Mouse (Mus musculus) ovary, postnatal 36 days (tissue): ENCODE results near the gene Tnfaip6.

Experiments used
- DNase-seq: peaks from one replicate; pipeline ENCODE4 v3.0.0; 2022; ENCODE audit warnings: low spot score, mixed read lengths

Tnfaip6 gene

DNA sequence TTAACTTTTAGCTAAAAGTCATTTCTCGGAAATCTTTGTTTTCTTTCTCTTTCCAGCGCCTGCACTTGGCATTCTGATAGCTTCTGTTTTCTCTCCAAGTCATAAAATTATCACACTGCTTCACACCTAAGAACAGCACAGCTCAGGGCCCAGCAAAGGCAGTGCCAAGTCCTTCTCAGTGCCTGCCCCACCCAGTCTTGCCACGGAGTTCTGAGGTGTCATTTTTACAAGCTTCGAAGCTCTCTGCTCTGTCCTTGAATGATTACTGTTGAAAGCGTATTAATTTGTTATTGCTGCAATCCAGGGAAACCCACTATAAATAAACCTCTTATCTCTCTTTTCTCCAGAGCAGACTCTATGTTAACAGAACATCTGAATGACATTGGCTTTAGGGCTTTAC, 15.7 kb downstream of the Tnfaip6 start:
- DNase-seq = no peak

DNA sequence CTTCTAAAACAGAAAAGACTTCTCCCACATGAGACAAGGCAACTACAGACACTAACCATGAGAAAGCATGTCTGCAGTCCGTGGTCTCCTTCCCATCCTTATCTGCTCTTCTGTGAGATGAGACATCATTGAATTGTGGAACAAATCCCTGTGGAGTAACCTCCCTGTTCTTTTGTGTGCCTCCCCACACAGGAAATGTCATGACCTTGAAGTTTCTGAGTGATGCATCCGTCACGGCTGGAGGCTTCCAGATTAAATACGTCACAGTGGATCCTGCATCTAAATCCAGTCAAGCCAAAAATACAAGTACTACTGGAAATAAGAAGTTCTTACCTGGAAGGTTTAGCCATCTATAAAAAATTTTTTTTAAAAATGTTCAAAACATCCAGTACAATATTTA, 17.8 kb downstream of the Tnfaip6 start:
- no peak for DNase-seq

DNA sequence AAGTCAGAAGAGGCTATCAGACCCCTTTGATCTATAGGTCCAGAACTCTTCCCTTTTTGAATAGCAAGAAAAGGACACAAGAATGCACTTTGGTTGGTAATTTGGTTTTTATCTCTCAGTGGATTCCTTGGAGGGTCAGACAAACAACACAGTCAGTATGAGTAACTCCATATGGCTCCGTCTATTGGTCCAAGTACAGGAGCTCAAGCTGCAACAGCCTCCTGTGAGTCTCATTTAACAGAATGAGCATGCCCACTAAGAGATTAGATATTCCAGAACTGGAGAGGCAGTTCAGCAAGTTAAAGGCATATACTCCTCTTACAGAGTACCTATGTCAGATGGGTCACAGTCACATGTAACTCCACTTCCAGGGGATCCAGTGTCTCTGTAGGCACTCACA, 19.3 kb downstream of the Tnfaip6 start:
- no peak for DNase-seq

DNA sequence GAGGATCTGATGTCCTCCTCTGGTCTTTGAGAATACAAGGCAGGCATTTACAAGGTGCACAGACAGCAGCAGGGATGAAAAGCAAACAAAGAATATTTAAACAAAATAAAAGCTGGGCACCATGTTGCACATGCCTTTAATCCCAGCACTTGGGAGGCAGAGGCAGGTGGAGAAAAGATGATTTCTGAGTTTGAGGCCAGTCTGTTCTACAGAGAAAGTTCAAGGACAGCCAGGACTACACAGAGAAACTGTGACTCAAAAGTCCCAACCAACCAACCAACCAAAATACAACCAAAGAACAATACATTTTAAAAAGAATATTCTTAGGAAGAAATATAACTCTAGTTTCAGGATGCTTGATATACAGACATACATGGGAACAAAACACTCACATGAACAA, 19.9 kb downstream of the Tnfaip6 start:
- no peak for DNase-seq

DNA sequence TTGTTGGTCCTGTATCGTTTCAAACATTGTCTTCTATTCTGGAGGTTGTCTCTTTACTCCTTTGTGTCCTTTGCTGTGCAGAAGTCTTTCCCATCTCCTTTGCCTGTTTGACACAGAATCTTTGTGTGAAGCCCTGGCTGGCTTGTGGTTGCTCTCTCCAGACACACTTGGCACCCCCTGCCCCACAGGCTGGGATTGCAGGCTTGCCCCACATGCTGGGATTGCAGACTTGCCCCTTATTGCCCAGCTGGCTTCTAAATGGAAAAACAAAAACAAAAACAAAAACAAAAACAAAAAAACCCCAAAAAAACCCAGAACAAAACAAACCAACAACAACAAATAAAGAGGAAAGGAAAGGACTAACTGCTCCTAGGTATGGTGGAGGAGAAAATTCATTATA, 30.8 kb downstream of the Tnfaip6 start:
- no peak for DNase-seq

DNA sequence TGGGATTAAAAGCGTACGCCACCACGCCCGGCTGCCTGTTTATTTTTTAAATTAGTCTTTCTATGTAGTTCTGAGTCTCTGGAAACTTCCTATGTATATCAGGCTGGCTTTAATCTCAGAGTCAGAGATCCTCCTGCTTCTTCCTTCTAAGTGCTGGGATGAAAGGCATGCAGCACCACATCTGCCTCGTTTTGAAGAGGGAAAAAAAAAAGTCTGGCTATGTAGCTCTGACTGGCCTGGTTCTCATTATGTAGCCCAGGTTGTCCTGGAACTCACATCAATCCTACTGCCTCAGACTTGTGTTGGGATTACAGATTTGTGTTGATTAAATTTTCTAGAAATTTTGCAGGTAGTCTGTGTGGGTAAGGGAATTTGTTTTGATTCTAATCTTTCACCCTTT, 33.0 kb downstream of the Tnfaip6 start:
- no peak for DNase-seq

DNA sequence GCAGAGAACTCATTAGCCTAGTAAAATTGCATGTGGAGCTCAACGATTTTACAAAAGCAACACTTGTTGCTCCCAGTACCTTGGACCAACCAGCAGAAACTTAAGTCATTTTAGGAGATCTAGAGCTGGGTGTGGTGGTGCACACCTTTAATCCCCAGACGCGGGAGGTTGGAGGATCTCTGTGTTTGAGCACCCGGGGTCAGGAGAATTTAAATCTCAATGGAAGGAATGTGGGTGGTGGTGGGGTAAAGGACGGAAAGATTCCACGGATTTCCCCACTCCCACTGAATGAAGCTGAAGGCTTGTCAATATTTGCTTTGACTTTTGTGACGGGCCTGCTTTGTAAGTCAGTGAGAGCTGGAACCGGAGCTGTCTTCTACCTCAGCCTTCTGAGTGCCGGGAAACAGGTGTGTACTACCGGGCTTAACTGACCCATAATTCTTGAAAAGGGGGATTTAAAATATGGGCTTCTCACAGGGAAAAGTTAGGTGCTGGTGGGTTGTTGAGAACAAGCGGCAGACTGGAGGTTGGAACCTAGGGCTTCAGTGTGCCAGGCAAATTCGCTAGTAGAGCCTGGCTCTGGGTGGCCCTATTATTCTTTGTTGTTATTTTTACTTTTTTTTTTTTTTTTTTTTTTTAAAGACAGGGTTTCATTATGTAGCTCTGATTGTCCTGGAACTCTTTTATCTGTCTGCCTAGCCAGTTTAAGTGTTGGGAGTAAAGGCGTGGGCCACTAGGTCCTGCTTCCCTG, 33.6 kb downstream of the Tnfaip6 start:
- DNase-seq = no peak

DNA sequence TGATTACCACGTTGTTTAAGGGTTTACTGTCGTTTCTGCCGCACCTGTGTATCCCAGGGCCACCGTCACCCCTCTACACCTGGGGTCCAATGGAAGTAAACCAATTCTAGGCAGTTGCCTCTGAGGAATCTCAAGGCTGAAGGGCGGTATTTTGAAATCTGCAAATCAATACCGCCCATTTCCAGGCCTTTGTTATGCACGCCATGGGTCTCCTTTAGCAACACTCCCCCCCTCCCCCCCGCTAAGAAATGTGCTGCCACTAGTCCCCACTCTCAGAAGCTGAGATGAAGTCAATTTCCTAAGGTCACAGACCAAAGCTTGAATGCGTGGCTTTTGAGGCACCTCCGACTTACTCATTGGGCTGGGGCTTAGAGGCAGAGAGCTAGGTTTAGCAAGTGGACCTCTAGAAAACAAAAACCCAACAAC, 34.3 kb downstream of the Tnfaip6 start:
- DNase-seq = no peak

DNA sequence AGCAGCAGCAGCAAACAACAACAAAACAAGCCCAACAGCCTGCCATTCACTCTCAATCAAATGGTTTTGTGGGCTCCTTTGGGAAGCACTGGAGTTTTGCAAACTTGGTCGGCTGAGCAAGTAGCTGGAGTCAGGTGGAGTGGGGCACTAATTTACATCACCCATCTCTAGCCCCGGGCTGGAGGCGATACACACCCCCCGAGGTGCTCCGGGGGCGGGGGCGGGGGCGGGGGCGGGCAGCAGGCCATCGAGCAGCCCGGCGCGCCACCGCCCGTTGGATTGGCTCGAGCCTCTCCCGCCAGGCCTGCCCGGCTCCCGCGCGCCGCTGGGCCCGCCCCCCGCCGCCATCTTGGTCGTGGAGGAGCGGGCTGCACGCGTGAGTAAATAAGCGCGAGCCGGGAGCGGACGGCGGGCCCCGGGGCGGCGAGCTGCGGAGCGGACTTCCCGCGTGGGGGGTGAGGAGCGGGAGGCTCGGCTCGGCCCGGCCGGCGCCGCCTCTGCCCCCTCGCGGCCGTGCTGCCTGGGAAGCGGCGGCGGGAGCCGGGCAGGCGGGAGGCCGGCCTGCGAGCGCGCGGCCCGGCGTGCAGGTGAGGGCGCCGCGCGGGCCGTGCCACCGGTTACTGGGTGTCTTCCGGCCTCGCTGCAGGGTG, 34.8 kb downstream of the Tnfaip6 start, which contains the start of gene Rif1:
Rif1 (plus strand) TSS at position 342 of the 650 bp plus-strand sequence.
- peak; percentile 90 for DNase-seq

DNA sequence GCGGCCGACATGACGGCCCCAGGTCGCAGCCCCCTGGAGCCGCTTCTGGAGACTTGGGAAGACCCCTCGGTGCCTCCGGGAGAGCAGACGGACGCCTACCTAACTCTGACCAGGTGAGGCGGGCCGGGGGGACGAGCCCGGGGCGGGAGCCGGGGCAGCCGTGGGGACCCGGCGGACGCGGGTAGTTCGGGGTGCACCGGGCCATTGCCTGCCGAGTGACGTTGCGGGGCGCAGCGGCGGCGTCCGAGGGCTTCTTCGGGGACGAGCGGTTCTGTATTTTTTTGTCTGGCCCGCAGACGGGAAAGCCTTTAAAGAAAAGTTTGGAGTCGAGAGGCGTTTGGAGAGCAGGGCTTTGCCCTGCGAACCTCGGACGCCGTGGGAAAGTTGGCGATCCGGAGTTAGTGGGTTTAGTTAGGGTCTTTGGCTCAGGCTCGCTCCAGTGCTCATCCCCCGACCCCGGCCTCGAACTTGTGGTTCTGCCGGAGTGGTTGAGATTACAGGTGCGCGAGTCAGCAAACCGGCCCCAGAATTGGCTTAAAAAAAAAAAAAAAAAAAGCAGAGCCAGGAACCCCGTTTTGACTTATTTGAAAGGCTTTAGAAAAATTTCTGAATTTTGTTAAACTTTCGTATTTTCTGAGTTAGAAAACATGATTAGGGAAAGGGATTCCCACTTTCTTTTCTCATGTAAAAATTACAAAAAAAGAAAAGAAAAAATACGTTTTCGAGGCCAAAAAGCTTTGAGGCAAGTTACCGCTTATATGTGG, 35.5 kb downstream of the Tnfaip6 start:
- no peak for DNase-seq

DNA sequence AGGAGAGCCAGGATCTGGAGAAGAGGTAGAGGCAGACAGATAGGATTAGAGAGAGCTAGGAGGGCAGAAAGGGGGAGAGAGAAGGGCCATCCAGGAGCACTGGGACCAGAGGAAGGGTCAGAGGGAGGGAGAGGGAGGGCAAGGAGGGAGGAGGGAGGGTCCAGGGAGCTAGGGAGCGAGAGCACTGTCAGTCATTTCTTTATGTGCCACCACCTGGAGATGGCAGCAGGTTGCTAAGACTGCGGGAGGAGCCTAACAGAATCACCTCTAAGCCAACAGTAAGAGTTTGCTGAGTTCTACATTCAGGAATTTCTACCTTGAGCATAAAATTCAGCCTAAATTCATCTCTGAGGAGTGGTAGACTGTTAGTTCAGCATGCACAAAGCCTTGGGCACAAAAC, 40.9 kb downstream of the Tnfaip6 start:
- DNase-seq = no peak

DNA sequence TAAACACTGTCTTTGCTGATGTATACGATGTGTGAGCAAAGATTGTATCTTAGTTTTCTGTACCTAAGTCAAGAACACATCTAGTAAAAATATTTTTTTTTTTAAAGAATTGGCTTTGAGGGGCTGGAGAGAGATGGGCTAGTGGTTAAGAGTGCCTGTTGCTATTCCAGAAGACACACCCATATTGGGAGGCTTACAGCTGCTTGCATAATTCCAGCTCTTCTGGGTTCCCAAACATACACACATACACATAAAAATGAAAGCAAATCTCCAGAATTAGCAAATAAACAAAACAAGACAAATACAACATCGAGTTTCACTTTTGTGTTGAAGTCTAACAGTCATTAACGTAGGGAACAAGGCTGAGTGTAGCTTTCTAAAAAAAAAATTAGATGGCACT, 46.2 kb downstream of the Tnfaip6 start:
- no peak for DNase-seq

DNA sequence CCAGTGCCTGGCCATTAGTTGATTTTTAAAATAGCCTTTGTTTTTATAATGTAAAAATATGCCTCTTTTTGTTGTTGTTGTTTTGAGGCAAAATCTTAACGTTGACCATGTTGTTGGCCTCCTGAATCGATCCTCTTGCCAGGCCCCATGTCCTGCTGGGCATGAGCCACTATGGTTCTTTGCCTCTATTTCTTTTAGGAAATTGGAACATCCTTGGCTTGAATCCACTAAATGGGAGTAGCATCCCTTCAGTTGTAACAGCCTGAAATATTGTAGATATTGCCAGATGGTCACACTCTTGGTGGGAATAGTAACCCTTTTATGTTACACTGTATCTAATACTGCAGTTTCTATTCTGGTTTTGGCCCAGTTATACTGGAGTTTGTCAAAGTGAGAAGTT, 46.8 kb downstream of the Tnfaip6 start:
- no peak for DNase-seq
